In genomic region chr16:42784712-42785111, GRCm38 (mm10) we compare ENCODE assay signal across 21 mouse cellular contexts.
A peak's percentile ranks its signal among the peaks of the same experiment; 100 is the strongest.
DNase-seq lines count a peak whose midpoint lies in the region; ATAC-seq and TF ChIP-seq lines count a peak whose summit lies in the region.
"Had no signal": no experiment of that assay in that cellular context is flagged by ENCODE, and none has a peak within 500 bp of the region (broad histone marks: within the 10 kb centered on the region; RNA-seq: fewer than 3 reads in every experiment).

No protein-coding gene starts in this region.

- no peak overlapping the region for H3K4me2 ChIP-seq in lung, embryonic 14.5 days
- H3K4me2 ChIP-seq: embryonic facial prominence, embryonic 15.5 days; hindbrain, embryonic 13.5 days; intestine, embryonic 15.5 days; midbrain, embryonic 11.5 days had no signal

- H3K9me3 ChIP-seq in lung, embryonic 14.5 days (ENCODE audit: low read depth, low read length) = no peaks in the 10 kb centered on the region
- H3K9me3 ChIP-seq: embryonic facial prominence, embryonic 15.5 days; hindbrain, embryonic 13.5 days; intestine, embryonic 15.5 days had no signal

- no peaks in the 10 kb centered on the region for H3K4me1 ChIP-seq in lung, embryonic 14.5 days (ENCODE audit: insufficient read depth)
- peaks cover 10% of the 10 kb centered on the region for H3K4me1 ChIP-seq in bone marrow macrophage, adult 2 months (ENCODE audit: control insufficient read depth, insufficient read depth, low read length)
- H3K4me1 ChIP-seq: intestine, embryonic 15.5 days had no signal

- peak; percentile 36 for DNase-seq in lung, embryonic 14.5 days
- DNase-seq in lung, adult 18-20 months = no peak
- peak; percentile 54 for DNase-seq in hindlimb bud, embryonic 11.5 days (ENCODE audit: extremely low spot score, low read depth, low spot score)
- DNase-seq in testis, postnatal 10 days (ENCODE audit: low spot score) = no peak
- DNase-seq in layer of hippocampus, postnatal 10 days (ENCODE audit: low spot score in 2 of 2) = no peak
- DNase-seq: adrenal gland, postnatal 36 days; cerebellum, adult 11 months; cerebellum, postnatal 10 days; gastrocnemius, postnatal 36 days; kidney, postnatal 4 days; lung, postnatal 4 days; right cerebral cortex, postnatal 4 days; thymus, adult 2 months; thymus, postnatal 4 days had no signal

- WGBS in lung, embryonic 14.5 days = 37% methylated on average over 4 of the region's 4 CpGs

- ATAC-seq in lung, embryonic 14.5 days (ENCODE audit: insufficient read depth) = no peak
- peak; percentile 64 for ATAC-seq in megakaryocyte progenitor cell, adult 5-6 weeks (replicated peaks; ENCODE audit: poor library complexity)
- ATAC-seq: forebrain, postnatal 0 days; intestine, embryonic 15.5 days had no signal

- H3K27me3 ChIP-seq in lung, embryonic 14.5 days (ENCODE audit: insufficient read depth, low read length) = no peaks in the 10 kb centered on the region
- H3K27me3 ChIP-seq: embryonic facial prominence, embryonic 15.5 days; hindbrain, embryonic 13.5 days; intestine, embryonic 15.5 days had no signal

- H3K4me3 ChIP-seq in lung, embryonic 14.5 days (ENCODE audit: low read depth, low read length) = no peak overlapping the region
- H3K4me3 ChIP-seq in bone marrow macrophage, adult 2 months (ENCODE audit: insufficient read depth, low read length) = no peak overlapping the region
- H3K4me3 ChIP-seq: embryonic facial prominence, embryonic 15.5 days; hindbrain, embryonic 13.5 days; intestine, embryonic 15.5 days had no signal

- H3K27ac ChIP-seq in lung, embryonic 14.5 days (ENCODE audit: low read depth) = no peak overlapping the region
- peak overlapping the region; percentile 29 for H3K27ac ChIP-seq in bone marrow macrophage, adult 2 months (ENCODE audit: insufficient read depth, low read depth, low read length)
- H3K27ac ChIP-seq: embryonic facial prominence, embryonic 15.5 days; hindbrain, embryonic 13.5 days; intestine, embryonic 15.5 days had no signal

- TF ChIP-seq CTCF in lung, embryonic 14.5 days (IDR thresholded peaks at IDR 0.05; ENCODE audit: low read depth) = no peak
- no peak for TF ChIP-seq CTCF in bone marrow macrophage, adult 2 months (IDR thresholded peaks at IDR 0.05; ENCODE audit: low read depth, low read length)

- H3K9ac ChIP-seq in lung, embryonic 14.5 days = no peak overlapping the region
- H3K9ac ChIP-seq: embryonic facial prominence, embryonic 15.5 days; forebrain, postnatal 0 days; hindbrain, embryonic 13.5 days; intestine, embryonic 15.5 days had no signal

- TF ChIP-seq POLR2A in bone marrow macrophage, adult 2 months (IDR thresholded peaks at IDR 0.05; ENCODE audit: borderline replicate concordance, low read depth, low read length) = no peak

- no peaks in the 10 kb centered on the region for H3K36me3 ChIP-seq in lung, embryonic 14.5 days (ENCODE audit: insufficient read depth)
- H3K36me3 ChIP-seq: embryonic facial prominence, embryonic 15.5 days; hindbrain, embryonic 13.5 days; intestine, embryonic 15.5 days had no signal

Comparison
In these comparisons a context has a peak if more than half of its experiments do, and no peak if none do; other contexts are left out.
1. DNase-seq: peak in lung, embryonic 14.5 days (single experiment) and hindlimb bud, embryonic 11.5 days (single experiment); none in lung, adult 18-20 months (0 of 2), testis, postnatal 10 days (single experiment) and layer of hippocampus, postnatal 10 days (0 of 2).